Mouse (Mus musculus): ENCODE results near the gene Gm14325.
"Not testable (repeated sequence)": the region's sequence is repeated elsewhere in the genome, so short reads cannot be mapped to it uniquely, and the experiment has no call there.

Gene Gm14325

DNA sequence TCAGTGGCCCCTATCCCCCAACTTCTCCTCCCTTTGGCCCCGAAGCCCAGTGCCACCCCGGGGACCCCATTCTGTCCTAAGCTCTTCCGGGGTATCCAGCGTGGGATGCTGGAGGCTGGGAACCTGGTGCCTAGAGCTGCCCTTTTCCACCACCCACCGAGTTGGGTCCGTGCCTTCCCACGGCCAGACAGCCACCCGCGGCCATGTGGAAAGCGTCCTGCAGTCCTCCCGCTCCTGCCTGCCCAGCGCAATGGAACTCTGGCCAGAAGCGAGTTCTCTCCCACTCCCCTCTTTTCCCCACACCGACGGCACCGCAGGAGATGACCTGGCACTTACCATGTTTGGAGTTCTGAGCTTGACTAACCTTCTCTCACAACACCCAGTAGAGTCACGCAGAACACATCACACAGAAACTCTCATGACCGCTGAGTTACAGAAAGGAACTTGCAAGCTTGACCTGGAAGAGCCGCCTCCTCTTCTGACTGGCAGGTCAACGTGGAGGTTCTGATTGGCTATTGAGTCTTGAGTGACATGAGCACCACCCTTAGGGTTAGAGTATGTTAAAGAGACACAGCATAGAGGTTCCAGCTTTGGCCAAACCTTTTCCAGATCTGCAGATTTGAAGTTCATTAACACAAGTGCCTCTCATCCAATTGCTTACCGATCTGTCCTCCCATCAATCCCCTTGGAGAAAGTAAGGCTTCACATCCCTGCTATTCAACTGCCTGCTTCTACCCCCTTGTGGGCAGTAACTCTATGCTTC lies at the start of gene Gm14325:
Gene Gm14325, minus strand, starts transcription at position 436 of the 763 bp plus-strand sequence.
- in situ Hi-C loops (cut with MboI, MseI): loop anchor here (10.0 to 25.0 kb wide), 5 partner anchors 135 to 1853 kb away; partner anchors contain the start of gene Gm2004 (in 1 of the 2)

GRCm38 (mm10) chr2:177887743-177888142 lies 47.6 kb upstream of the Gm14325 start:
- in situ Hi-C loops (cut with MboI, MseI): not testable (repeated sequence)

DNA sequence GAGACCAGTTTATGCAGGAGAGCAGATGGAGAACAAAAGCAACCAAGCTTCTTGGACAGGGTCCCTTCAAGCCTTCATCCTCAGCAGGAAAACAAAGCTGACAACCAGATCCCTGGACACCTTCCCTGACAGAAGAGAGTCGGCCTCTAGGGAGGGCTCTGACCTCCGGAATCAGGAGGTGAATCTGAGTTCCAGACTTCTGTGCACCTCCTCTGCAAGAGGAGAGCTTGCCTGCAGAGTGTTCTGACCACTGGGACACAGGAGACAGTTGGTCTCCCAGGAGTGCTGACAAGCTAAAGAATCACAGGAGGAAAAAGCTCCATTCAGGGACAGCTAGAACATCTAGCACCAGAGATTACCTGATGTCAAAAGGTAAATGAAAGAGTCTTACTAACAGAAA lies 22.1 kb upstream of the Gm14325 start:
- in situ Hi-C loops (cut with MboI, MseI): loop anchor here in 1 of 2 experiments (5.0 to 25.0 kb wide), 2 partner anchors 900 to 1100 kb away; no protein-coding TSS in a partner anchor

DNA sequence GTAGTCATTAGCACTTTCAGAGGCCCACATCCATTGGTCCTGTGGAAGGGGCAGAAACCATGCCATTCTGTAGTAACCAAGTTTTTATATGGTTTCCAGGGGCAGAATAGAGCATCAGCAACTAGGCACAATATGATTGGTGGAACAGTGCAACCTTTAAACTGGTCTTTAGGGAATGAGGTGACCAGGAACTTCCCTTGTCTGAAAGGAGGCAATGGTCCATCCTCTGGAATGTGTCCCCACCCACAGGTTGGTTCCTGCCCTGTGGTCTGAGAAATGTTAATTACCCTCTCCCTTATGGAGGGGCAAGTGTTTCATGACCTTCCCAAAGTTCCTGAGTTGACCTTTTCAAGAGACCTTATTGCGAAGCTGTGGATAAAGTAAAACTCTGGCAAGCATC lies 3.5 kb upstream of the Gm14325 start:
- in situ Hi-C loops (cut with MboI, MseI): loop anchor here (10.0 to 25.0 kb wide), 5 partner anchors 131 to 1856 kb away; partner anchors contain the start of gene Gm2004 (in 1 of the 2)

- in situ Hi-C loops (cut with MboI, MseI): loop anchor here (25.0 kb wide), 3 partner anchors 1224 to 1849 kb away; partner anchors contain the start of gene Gm2004 (in 1 of the 2)
These were observed 3.4 kb downstream of the Gm14325 start for GRCm38 (mm10) chr2:177836756-177837155.

- in situ Hi-C loops (cut with MboI, MseI): loop anchor here (25.0 kb wide), 3 partner anchors 1224 to 1849 kb away; partner anchors contain the start of gene Gm2004 (in 1 of the 2)
These were observed 4.2 kb downstream of the Gm14325 start for GRCm38 (mm10) chr2:177835733-177836536.

DNA sequence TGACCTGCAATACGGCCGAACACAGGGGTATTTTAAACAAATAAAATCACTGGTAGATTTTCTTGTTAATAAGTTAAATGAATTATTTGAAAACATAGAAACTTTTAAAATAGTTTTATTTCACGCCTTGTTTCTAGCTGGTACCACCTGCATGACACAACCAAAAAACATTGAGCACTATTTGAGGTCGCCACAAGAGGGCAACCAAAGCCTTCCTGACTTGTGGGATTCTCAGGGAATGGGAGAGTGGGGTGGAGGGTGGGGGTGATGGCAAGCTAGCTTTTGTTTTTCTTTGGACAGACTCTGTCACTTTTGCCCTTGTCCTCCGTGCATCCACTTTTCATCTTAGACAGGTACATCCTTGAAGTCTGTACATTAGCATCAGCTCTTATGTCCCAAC lies 18.2 kb downstream of the Gm14325 start:
- in situ Hi-C loops (cut with MboI, MseI): loop anchor here in 1 of 2 experiments (5.0 kb wide), 1 partner anchor 490 kb away; no protein-coding TSS in a partner anchor

DNA sequence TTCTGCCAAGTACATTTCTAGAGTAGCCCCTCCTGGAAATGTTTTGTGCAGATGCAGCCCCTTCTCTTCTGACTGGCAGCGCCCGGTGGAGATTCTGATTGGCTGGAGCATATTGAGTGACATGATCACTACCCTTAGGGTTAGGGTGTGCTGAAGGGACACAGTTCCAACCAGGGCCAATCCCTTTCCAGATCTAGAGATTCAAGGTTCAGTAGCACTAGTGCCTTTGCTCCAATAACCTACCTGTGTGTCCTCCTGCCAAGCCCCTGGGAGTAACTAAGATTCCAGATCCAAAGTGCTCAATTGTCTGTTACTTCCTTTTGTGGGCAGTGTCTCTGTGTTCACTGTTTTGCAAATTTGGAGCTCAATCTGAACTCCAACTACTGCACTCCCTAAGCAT lies 34.0 kb downstream of the Gm14325 start:
- in situ Hi-C loops (cut with MboI, MseI): not testable (repeated sequence)

DNA sequence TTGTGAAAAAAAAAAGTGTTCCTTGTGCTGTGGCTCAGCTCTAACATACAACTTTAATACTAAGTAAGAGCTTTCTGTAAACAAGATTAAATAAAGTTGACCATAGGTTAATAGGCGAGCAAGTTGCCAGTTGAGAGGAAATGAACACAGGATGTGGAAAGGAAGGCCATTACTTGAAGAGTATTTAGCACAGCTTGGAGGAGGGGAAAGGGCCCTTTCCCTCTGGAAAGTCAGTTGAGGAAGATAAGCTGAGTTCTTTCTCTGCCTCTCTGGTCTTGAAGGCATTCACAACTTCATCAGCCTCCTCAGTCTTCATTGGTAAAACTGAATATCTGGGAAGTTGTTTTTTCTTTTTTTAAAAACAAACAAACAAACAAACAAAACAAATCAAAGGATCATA lies 52.8 kb downstream of the Gm14325 start:
- in situ Hi-C loops (cut with MboI, MseI): not testable (repeated sequence)
